Mouse (Mus musculus): ENCODE measurements around the gene Clic3.

DNA sequence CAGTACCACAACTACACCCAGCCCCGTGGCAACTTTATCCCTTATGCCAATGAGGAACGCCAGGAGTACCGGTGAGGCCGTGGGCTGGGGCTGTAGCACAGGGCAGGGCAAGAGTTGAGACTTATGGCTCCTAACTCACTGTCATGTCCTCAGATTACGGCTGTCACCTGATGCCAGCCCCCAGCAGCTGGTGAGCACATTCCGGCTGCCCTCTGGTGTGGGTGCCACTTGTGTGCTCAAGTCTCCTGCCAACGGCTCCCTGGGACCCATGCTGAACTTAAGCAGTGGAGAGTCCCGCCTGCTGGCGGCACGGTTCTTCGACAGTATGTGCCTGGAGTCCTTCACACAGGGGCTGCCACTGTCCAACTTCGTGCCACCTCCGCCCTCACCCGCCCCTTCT, 14.0 kb upstream of the Clic3 start:
- no peak for TF ChIP-seq CTCF (conservative IDR thresholded peaks at IDR 0.05; ENCODE audit: insufficient read depth, insufficient read length, low read depth, low read length)
- no peak for TF ChIP-seq POLR2A (IDR thresholded peaks at IDR 0.05; ENCODE audit: low read depth, low read length)
